Mouse (Mus musculus) stomach, adult 2 months (tissue): ENCODE results near the gene Otud5. TPM values are rescaled to one million over a fixed set of nuclear protein-coding genes. Genes with fewer than 3 reads are reported as not detected.

Source experiments
- polyA plus RNA-seq: library from polyadenylated mRNA; depleted of rRNA; stranded (reverse); fragments of >200 nt; gene quantifications from 2 replicates; pipeline ENCODE4 v1.2.3, GENCODE M21; 2012; rRNA removed

Otud5 gene
- polyA plus RNA-seq, result 21.1 and 23.3 TPM in 2 replicates

DNA sequence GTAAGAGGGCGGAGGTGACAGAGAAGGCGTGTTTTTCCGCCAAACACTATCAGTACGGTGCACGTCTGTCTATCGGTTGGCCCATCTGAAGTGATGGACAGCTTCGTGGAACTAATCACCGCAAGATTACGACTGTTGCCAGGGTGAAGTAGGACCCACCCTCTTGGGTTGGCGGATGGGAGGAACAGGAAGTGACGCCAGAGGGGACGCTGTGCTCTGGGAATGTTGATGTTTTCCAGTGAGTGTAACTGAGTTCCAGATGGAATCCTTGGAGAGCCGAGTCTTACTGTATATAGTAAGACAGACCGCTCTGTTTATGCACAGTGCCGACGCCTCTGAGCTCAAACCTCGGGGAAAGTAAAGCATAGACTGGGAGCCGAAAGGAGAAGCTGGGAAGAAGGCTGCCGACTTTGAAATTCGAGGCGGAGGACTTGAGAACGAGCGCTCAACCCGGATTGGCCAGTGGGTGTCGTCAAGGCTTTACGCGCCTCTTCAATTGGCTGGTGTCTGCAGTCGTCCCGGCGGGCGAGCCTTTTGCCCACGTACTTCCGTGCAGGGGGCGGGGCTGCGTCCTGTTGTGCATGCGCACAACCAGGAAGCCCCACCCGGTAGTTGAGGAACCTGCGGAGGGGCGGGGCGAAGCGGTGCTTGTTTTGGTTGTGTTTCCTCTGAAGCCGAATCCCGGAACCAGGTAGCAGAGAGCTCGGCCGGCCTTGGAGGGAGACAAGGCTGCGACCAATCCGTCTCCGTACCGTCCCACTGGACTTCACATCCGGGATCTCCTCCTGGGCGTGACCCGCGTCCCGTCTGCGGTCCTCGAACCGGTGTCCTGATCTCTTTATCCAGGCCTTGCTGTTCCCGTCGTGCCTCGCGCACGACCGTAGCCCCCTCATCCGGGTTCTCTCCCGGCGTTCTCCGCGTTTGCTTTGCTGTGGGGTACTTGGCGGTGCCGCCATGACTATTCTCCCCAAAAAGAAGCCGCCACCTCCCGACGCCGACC lies at the start of gene Otud5:
Gene Otud5, plus strand, starts transcription at position 202 of the 1,000 bp plus-strand sequence.

DNA sequence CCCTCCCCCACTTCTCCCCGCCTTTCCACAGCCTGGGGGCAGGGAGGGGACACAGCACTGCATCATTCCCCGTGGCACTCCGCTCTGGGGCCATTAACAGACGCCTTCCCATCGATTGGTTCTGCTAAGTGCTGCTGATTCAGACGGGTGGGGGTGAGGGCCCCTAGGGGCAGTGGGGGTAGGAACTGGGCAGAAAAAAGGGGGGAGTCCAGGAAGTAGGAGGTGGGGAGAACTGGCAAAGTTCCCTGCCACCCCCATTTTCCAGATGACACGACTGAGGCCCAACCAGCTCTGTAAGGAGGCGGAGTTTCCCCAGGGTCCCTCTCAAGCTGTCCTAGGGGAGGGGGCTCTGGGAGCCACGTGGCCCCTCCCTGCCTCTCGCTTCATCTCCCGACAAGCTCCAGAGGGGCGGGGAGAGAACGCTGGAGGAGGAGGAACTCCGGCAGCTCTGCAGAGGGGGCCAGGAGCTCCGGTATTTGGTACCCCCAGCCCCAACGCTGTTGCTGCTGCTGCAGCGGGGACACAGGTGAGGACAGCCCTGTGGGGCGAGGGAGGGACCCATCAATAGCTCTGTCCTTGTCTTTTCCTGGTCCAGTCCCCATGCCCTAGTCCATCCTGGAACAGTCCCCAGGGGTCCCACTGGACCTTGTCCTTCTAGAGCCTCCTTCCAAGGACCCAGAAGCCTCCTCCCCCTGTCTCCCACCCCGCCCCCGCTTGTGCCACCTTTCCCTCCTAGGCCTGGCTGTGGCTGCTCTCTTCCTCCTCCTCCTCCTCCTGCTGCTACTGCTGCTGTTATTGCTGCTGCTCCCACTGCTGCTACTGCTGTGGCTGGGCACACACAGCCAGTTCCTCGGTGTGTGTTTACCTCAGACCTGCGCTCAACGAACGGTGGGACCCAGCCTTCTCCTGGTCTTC lies 19.0 kb upstream of the Otud5 start, which contains the start of gene Kcnd1:
Gene Kcnd1, plus strand, starts transcription at position 425 of the 915 bp plus-strand sequence.

DNA sequence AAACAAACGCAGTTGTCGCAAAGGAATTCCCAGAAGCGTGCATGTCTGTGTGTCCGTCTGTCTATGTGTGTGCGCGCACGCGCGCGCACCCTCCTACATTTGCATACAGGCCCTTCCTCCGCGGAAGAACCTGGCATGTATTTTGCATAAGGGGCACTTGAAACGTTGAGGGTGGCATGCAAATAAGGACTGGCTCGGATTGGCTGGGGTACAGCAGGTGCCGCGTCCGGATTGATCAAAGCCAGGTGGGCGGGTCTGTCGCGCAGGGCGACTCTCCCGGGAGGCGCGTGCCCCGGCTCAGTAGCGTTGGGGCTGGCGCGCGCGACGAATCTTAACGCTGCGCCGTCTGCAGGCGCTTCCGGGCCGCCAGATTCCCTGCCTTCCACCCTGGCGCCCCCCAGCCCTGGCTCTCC lies 36.8 kb downstream of the Otud5 start, which contains the start of gene Pim2:
Gene Pim2, plus strand, starts transcription at position 256 of the 413 bp plus-strand sequence.

DNA sequence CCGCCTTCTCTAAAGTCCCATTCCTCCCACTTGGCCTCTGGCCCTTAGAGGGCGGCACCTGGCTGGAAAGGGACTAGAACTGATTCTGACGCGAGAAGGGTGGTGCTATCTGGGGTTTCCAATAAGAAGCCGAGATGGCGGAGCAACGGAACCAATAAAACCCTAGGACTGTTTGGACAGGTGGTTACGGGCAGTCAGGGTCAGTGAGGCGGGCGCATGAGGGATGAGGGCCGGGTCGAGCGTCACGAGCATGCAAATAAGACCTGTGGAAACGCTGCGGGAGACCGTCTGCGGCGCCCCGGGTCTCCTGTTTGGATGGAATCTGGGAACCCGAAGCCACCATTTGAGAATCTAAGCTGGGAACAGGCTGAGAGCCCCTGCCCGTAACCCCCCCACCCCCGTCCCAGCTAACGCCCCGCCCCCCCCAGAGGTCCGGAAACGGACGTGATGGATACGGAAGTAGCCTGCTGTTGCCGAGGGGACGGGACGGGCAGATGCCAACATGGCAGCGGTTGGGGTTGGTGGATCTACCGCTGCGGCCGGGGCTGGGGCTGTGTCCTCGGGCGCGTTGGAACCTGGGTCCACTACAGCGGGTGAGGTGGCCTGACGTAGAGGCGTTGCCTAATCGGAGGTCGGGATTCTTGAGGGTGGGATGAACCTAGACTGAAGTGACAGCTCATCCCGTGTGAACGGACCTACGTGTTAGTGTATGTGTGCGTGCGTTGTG lies 42.8 kb downstream of the Otud5 start, which contains the start of gene Slc35a2:
Gene Slc35a2, plus strand, starts transcription at position 188 of the 727 bp plus-strand sequence.

DNA sequence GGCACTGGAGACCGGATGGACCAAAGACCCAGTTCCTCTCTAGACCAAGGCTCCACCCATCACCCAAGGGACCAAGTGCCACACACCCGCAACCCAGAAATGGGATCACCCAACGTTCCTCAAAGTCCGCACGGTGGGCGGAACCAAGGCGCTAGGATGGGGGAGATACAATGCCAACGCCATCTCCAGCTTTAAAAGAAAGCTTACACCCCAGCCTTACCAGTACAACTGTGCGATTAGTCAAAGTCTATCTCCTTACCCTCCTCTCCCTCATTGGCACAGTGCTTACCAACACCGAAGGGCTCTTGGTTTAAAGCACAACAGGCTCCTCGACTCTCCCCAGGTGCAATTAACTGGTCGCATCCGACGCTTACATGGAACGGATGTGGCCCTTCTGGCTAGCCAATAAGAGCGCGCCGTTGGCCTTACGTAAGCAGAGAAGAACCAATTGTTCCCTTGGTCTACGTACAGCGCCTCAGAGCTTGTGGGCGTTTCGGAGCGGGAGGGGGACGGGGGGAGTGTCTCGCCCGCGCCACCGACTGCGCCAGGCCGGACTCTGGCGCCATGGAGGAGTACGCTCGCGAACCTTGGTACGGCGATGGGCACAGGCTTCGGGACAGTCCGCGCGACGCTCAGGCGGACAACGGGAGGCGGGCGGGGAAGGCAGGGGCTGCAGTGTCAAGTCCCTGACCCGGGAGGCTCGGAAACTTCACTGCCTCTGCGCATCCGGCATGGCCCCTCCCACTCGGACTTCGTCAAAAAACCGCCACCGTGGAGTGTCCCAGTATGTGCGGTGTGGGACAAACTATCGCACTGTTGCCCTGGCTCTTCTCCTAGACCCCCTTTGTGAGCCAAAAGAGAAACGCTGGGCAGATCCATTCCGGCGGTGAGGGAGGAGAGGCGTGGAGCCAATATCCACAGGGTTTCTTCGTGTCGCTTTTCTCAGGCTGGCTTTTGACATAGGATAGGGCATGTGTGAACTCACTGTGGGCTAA lies 58.0 kb downstream of the Otud5 start, which contains the start of the genes Pqbp1 and Timm17b:
Gene Pqbp1, minus strand, starts transcription at position 390 of the 995 bp plus-strand sequence.
Gene Timm17b, plus strand, starts transcription at position 478 of the 995 bp plus-strand sequence.

DNA sequence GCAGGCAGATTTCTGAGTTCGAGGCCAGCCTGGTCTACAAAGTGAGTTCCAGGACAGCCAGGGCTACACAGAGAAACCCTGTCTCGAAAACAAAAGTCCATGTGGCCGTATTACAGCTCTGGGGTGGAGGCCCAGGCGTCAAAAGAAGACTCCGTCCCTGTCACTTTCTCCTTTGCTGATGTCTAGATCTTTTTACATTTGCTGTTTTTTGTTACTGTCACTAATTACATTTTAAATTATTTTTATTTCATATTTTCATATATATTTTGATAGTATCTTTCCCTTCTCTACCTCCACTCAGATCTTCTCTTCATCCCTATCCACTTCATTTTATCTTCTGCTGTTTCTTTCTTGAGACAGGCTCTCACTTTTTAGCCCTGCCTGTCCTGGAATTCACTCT lies 66.6 kb downstream of the Otud5 start, which contains the start of gene Gm10491:
Gene Gm10491, minus strand, starts transcription at position 101 of the 400 bp plus-strand sequence.

DNA sequence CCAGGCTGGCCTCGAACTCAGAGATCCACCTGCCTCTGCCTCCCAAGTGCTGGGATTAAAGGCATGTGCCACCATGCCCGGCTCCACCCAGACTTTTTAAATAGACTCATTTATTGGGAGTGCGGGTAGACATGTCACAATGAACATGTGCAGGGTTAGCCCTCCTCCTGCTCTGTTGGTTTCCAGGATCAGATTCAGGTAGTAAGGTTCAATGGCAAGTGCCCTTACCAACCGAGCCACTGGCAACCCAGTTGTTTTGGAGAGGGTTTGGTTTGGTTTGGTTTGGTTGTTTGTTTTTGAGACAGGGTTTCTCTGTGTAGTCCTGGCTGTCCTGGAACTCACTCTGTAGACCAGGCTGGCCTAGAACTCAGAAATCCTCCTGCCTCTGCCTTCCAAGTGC lies 68.1 kb downstream of the Otud5 start, which contains the start of gene Gm10490:
Gene Gm10490, plus strand, starts transcription at position 301 of the 400 bp plus-strand sequence.

DNA sequence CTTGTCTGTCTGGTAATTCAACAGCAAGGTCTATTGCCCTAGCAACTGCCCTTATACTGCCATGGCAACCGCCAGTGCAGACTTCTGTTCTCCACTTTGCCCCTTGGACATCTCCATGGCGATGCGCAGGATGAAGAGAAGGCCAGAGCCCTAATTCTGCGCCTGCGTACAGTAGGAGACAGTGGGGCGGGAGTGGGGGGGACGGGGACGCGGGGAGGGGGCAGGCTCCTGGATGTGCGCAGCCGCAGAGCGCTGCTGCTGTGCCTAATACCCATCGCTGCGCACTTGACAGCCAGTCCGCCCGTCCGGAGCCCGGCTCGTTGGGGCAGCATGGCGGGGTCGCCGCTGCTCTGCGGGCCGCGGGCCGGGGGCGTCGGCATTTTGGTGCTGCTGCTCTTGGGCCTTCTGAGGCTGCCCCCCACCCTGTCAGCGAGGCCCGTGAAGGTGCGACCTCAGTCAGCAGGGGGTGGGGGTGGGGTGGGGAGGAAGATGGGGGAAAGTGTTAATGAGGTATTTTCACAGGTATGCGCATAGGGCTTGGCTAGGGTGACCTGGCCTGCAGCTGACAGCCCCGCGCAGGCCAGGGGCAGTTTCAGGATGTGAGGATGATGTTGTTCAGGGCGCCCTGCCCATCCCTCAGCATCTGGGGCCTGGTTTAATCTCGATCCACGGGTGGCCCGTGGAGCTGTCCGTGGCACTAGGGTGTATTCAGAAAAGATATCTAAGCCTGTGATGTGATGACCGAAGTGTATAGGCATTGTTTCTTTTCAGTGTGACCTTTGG lies 78.6 kb downstream of the Otud5 start, which contains the start of gene Pcsk1n:
Gene Pcsk1n, plus strand, starts transcription at position 222 of the 783 bp plus-strand sequence.

Other genes starting within 250 kb of the Otud5 start
- 9.9 and 11.3 TPM in 2 replicates for gene Ccdc22, start 235.8 kb upstream of the Otud5 start, polyA plus RNA-seq
- gene Cacna1f, start 234.3 kb upstream of the Otud5 start, polyA plus RNA-seq, result 0.01 TPM in 1 of 2 replicates, not detected in the other
- gene Syp, start 202.9 kb upstream of the Otud5 start, polyA plus RNA-seq, result 3.9 and 4.8 TPM in 2 replicates
- 26.6 and 28.9 TPM in 2 replicates for gene Prickle3, start 184.1 kb upstream of the Otud5 start, polyA plus RNA-seq
- gene Plp2, start 170.0 kb upstream of the Otud5 start, polyA plus RNA-seq, result 137 and 146 TPM in 2 replicates
- gene Magix, start 160.1 kb upstream of the Otud5 start, polyA plus RNA-seq, result 6.1 and 6.6 TPM in 2 replicates
- gene Gpkow, start 144.2 kb upstream of the Otud5 start, polyA plus RNA-seq, result 0.92 and 1.5 TPM in 2 replicates
- gene Wdr45, start 127.0 kb upstream of the Otud5 start, polyA plus RNA-seq, result 18.3 and 20.3 TPM in 2 replicates
- 0.22 TPM in 1 of 2 replicates, not detected in the other for gene Gm45208, start 119.1 kb upstream of the Otud5 start, polyA plus RNA-seq
- gene Praf2, start 112.9 kb upstream of the Otud5 start, polyA plus RNA-seq, result 30.1 and 36.8 TPM in 2 replicates
- 20.8 and 24.6 TPM in 2 replicates for gene Ccdc120, start 90.5 kb upstream of the Otud5 start, polyA plus RNA-seq
- 13.1 and 13.4 TPM in 2 replicates for gene Tfe3, start 78.8 kb upstream of the Otud5 start, polyA plus RNA-seq
- gene Gripap1, start 51.6 kb upstream of the Otud5 start, polyA plus RNA-seq, result 6.6 and 7.6 TPM in 2 replicates
- gene Kcnd1, start 19.1 kb upstream of the Otud5 start, polyA plus RNA-seq, result 0.38 and 0.56 TPM in 2 replicates
- gene Pim2, start 36.9 kb downstream of the Otud5 start, polyA plus RNA-seq, result 7.4 and 8.8 TPM in 2 replicates
- gene Slc35a2, start 42.7 kb downstream of the Otud5 start, polyA plus RNA-seq, result 74.9 and 99.5 TPM in 2 replicates
- gene Pqbp1, start 57.9 kb downstream of the Otud5 start, polyA plus RNA-seq, result 27.2 and 28.7 TPM in 2 replicates
- gene Timm17b, start 58.0 kb downstream of the Otud5 start, polyA plus RNA-seq, result 23.5 and 30.2 TPM in 2 replicates
- gene Gm10491, start 66.5 kb downstream of the Otud5 start, polyA plus RNA-seq, result not detected in 2 replicates
- not detected in 2 replicates for gene Gm10490, start 68.2 kb downstream of the Otud5 start, polyA plus RNA-seq
- 15.1 and 39.9 TPM in 2 replicates for gene Pcsk1n, start 78.5 kb downstream of the Otud5 start, polyA plus RNA-seq
- gene Eras, start 87.2 kb downstream of the Otud5 start, polyA plus RNA-seq, result not detected in 2 replicates
- gene Hdac6, start 106.5 kb downstream of the Otud5 start, polyA plus RNA-seq, result 7.3 and 10.8 TPM in 2 replicates
- 0.40 and 0.71 TPM in 2 replicates for gene Gata1, start 136.7 kb downstream of the Otud5 start, polyA plus RNA-seq
- 1.6 and 1.7 TPM in 2 replicates for gene Glod5, start 177.1 kb downstream of the Otud5 start, polyA plus RNA-seq
- 2.3 and 2.6 TPM in 2 replicates for gene Suv39h1, start 233.4 kb downstream of the Otud5 start, polyA plus RNA-seq
- 1.1 and 1.2 TPM in 2 replicates for gene Was, start 249.1 kb downstream of the Otud5 start, polyA plus RNA-seq